ENCODE assay signal across 16 mouse cellular contexts in genomic region chr2:69592536-69592935, GRCm38 (mm10). TPM values are rescaled to one million over a fixed set of nuclear protein-coding genes. Genes with fewer than 3 reads are reported as not detected.
"Had no signal": no experiment of that assay in that cellular context is flagged by ENCODE, and none has a peak within 500 bp of the region (broad histone marks: within the 10 kb centered on the region; RNA-seq: fewer than 3 reads in every experiment).

No protein-coding gene starts in this region.

- H3K36me3 ChIP-seq: midbrain, embryonic 10.5 days; midbrain, embryonic 12.5 days; neural tube, embryonic 13.5 days; neural tube, embryonic 15.5 days had no signal

- H3K27ac ChIP-seq: midbrain, embryonic 10.5 days; midbrain, embryonic 12.5 days; neural tube, embryonic 13.5 days; neural tube, embryonic 15.5 days had no signal

- H3K4me3 ChIP-seq: midbrain, embryonic 10.5 days; midbrain, embryonic 12.5 days; neural tube, embryonic 13.5 days; neural tube, embryonic 15.5 days had no signal

- DNase-seq: lung, embryonic 14.5 days; lung, postnatal 10 days; midbrain, embryonic 14.5 days; retina, postnatal 1 day; right cerebral cortex, adult 18-20 months; right cerebral cortex, postnatal 25 days; right cerebral cortex, postnatal 4 days; spleen, adult 18-20 months; thymus, adult 18-20 months; thymus, postnatal 14 days; thymus, postnatal 36 days had no signal

- H3K9me3 ChIP-seq: midbrain, embryonic 10.5 days; midbrain, embryonic 12.5 days; neural tube, embryonic 13.5 days; neural tube, embryonic 15.5 days had no signal

RNA-seq across cellular contexts. Expression of gene Lrp2, which starts 6.7 kb away (rescaled TPM):
- polyA plus RNA-seq: small intestine, adult 2 months had no signal

RNA-seq across cellular contexts. Expression of gene Bbs5, which starts 54.4 kb away (rescaled TPM):
- polyA plus RNA-seq: small intestine, adult 2 months had no signal
